Mouse (Mus musculus): ENCODE measurements around the gene Prox2.

Prox2 gene

GRCm38 (mm10) chr12:85095146-85095545, 15.4 kb downstream of the Prox2 start:
- in situ Hi-C loops (cut with MboI, MseI) = loop anchor here (10.0 kb wide), 1 partner anchor 450 kb away; the partner anchor contains the start of gene Vrtn

GRCm38 (mm10) chr12:85094706-85095105, 15.9 kb downstream of the Prox2 start:
- in situ Hi-C loops (cut with MboI, MseI) = loop anchor here (10.0 kb wide), 1 partner anchor 450 kb away; the partner anchor contains the start of gene Vrtn

- in situ Hi-C loops (cut with MboI, MseI) = loop anchor here (10.0 kb wide), 1 partner anchor 449 kb away; the partner anchor contains the start of gene Vrtn
These were observed 16.5 kb downstream of the Prox2 start for GRCm38 (mm10) chr12:85094010-85094409.

DNA sequence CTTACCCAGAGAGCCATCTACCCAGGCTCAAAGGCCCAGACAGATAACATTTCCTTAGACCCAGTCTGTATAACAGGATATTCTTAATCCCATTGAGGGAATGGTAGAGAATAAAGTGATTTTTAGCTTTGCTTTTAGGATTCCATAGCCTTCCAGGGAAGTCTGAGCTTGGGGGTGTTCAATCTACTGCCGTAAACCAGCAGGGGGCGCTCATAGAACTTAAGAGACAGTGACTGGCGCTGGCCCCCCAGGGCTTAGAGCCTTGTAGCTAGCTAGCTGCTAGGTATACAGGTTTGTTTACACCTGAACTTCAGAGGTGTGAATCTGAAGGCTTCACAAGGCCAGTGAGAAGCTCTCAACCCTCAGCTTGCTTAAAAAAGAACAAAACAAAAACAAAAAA, 18.3 kb downstream of the Prox2 start:
- in situ Hi-C loops (cut with MboI, MseI) = loop anchor here (10.0 kb wide), 1 partner anchor 447 kb away; the partner anchor contains the start of gene Vrtn

DNA sequence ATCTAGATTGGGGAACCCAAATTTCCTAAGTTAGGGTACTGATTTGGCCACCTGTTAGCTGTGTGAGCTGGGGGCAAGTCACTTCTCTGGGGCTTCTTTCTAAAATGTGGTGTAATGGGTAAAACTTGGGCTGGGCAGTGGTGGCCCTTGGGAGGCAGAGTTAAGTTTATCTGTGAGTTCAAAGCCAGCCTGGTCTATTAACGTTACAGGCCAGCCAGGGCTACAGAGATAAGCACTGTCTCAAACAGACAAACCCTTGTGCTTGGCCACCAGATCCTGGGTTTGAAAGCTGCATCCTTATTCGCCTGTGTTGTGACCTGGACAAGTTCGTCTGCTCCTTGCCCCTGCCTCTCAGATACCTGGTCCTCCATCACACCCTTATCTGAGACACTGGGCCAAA, 19.4 kb downstream of the Prox2 start:
- in situ Hi-C loops (cut with MboI, MseI) = loop anchor here (10.0 kb wide), 1 partner anchor 446 kb away; the partner anchor contains the start of gene Vrtn

GRCm38 (mm10) chr12:85087845-85088244, 22.7 kb downstream of the Prox2 start:
- in situ Hi-C loops (cut with MboI, MseI) = no loop called here

- in situ Hi-C loops (cut with MboI, MseI) = no loop called here
These were observed 25.6 kb downstream of the Prox2 start for GRCm38 (mm10) chr12:85084941-85085340.

GRCm38 (mm10) chr12:85084257-85084656, 26.3 kb downstream of the Prox2 start:
- in situ Hi-C loops (cut with MboI, MseI) = no loop called here

- in situ Hi-C loops (cut with MboI, MseI) = no loop called here
These were observed 33.5 kb downstream of the Prox2 start for GRCm38 (mm10) chr12:85077100-85077499.

GRCm38 (mm10) chr12:85071043-85071442, 39.5 kb downstream of the Prox2 start:
- in situ Hi-C loops (cut with MboI, MseI) = no loop called here

GRCm38 (mm10) chr12:85051218-85051617, 59.3 kb downstream of the Prox2 start:
- in situ Hi-C loops (cut with MboI, MseI) = no loop called here

Data from T-helper 1 cell (primary cell).